Mouse (Mus musculus) gastrocnemius, postnatal 25 days (tissue): ENCODE measurements around the gene Ccdc51. TPM values are rescaled to one million over a fixed set of nuclear protein-coding genes. Genes with fewer than 3 reads are reported as not detected.

ENCODE experiments used
- DNase-seq: peaks from one replicate; pipeline ENCODE4 v3.0.0; 2022
- total RNA-seq, 2 experiments: library from RNA; stranded (reverse); gene quantifications; 1 replicate in 1 of 2; 2 replicates in 1 of 2; pipeline ENCODE4 v1.2.3; 2021

Gene Ccdc51
- total RNA-seq, 2 experiments from 2014 or later, result 6.9 to 7.5 TPM

DNA sequence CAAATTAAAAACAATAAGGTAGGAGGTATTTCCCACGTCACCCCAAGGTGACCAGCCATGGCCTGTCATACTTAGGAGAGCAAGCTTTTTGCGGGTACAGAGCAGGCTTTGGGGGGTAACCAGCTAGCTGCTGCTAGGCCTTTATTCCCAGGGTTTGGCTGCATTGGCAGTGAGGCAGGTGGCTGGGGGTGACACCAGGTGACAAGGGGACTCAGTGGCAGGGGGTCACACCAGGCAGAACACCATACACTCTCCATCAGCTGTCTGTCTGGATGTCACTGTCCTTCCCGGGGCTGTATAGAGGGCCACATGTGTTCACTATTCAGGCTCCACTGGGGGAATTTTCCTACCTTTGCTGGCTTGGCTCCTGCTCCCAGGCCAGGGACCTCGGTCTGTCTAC lies 25.4 kb upstream of the Ccdc51 start:
- no peak for DNase-seq

DNA sequence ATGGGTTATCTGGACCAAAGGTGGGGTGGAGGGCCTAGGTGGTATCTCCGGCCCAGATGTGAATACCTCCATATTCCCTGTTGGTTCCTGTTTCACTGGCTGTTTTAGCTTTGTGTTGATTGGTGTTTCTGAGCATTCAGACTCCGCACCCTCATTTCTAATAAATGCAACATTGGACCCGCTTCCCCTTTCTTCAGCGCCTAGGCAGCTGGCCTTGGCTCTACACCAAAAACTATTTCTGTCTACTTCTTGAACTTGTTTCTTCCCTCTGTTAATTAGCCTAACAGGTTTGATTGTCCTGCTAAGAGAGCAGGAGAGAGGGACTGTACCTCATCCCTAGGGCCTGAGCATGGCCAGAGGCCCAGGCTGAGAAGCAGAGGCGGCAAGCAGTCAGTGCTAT lies 24.8 kb upstream of the Ccdc51 start:
- no peak for DNase-seq

DNA sequence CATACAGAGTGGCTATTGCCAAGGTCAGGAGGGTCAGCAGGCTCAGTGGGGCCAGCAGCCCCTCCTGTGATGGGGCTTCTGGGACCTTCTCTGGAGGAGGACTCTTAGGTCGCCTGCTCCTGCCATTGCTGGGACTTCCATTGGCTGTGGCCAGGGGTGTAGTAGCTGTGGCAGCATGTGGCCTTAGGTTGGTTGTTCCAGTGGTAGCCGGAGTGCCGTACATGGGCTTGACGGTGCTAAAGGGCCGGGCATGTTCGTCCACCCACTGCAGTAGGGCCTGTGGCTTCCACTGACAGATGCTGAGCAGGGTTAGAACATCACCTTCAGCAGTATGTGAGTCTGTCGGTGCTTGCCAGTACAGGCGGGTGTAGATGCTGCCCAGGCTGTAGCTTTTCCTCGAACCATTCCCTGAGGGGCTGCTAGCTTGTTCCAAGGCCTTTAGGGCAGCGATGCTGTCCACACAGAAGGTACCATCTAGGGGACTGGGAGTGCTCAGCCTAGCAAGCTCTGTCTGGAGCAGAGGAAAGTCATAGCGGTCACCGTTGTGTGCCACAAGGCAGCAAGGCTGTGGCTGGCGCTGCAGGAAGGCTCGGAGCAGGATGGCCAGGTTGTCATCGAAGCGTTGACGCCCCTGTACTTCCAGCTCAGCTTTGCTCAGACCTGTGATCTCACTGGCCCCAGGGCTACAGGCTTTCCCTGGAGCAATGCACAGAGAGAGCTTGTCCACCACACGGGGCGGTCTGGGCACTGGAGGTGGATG lies 24.1 kb upstream of the Ccdc51 start:
- no peak for DNase-seq

DNA sequence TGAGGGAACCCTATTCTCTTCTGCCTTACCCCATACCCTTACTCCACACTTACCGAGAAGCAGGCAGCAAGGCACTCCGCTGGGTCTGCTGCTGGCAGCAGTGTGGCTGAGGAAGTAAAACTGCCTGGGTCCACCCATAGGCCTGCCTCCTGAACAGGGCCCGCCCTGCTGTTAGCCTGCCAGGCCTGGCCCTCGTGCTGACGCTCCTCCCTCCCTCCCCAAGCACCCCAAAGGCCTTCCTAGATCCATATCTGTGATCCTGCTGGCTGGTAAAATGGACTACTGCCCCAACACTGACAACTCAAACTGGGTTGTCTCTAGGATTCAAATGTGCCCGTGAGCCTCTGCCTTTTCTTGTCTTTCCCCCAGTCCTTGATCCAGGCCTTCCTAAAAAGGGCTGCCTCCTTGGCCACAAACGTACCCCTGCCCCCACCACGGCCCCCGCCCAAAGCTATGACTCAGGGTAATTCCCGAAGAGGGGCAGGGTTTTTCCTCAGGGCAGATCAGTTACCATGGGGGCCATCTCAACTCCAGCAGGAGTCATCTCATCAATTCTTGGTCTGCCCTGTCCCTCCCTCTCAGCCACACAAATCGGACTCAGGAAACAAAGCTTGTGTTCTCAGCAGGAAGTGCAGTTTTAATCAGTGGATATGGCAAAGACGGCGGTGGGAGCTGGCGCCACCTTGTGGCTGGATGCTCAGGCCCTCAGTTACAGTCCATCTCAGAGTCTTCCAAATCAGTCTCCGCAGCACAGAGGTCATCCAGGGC lies 23.0 kb upstream of the Ccdc51 start, which contains the start of gene Trex1:
Gene Trex1 (minus strand): TSS at position 599 of the 768 bp plus-strand sequence.
- peak; percentile 92 for DNase-seq

GRCm38 (mm10) chr9:109060184-109060897 lies 22.0 kb upstream of the Ccdc51 start:
- DNase-seq, result no peak

DNA sequence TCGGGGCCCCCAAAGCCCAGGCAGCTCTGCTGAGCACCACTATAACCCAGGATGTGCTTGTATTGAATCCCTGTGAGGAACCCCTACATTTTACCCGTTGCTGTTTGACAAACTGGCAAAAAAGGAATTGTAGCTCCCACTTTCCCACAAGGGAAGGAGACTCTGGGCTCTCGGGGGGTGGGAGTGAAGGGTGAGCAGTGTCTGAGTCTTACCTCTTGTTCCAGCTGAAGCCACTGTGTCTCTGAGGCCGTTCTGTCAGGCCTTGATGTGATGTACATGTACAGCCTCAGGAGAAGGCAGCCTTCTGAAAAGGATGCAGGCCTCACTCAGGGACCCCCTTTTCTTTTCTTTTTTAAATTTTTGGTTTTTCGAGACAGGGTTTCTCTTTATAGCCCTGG lies 21.4 kb upstream of the Ccdc51 start:
- DNase-seq, result no peak

DNA sequence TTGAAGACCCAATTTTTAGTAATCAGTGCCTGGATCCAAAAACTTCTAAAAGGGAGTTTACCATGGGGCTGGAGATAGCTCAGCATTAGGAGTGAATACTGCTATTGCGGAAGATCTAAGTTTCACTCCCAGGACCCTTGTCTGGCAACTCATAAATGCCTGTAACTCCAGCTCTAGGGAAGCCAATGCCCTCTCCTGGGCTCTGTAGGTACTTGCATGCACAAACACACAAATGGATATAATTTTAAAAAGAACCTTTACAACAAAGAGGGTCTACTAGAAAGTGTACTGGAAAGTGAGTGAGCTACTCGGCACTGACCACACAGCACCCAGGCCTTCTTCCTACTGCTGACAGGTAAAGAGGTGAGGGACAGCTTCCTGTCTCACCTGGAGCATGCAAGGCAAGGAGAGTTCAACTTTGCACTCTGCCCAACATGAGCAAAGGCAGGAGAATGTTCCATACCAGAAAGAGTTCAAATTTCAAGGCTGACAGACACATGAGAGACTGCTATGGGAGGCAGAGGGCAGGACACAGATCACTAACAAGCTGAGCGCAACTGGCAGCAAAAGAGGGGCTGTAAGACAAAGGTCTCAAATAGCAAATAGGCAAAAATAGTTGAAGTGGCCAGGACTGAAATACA lies 14.1 kb upstream of the Ccdc51 start:
- DNase-seq, result no peak

- DNase-seq, result peak; percentile 89
Measured at GRCm38 (mm10) chr9:109073661-109074573, 8.4 kb upstream of the Ccdc51 start, which contains the start of gene Atrip. Gene Atrip (minus strand): TSS chr9:109074124.

DNA sequence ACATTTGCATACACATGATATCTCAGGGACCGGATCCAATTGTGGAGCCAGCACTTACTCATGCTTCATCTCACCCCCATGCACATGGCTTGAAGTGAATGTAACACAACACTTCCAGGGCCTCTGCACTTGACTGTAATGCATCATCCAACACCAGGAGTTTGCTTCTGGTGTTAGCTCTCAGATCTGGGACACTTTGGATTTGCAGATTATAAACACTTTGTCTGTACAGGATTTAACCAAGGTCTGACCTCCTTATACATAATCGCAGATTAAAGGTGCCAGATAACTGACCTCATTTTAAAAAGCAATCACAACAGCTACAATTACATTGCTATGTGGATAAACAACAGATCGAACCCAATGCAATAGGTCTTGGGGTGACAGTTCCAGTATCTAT lies 1.8 kb upstream of the Ccdc51 start:
- no peak for DNase-seq

- DNase-seq, result no peak
Measured at GRCm38 (mm10) chr9:109081749-109082123, 557 bp upstream of the Ccdc51 start.

DNA sequence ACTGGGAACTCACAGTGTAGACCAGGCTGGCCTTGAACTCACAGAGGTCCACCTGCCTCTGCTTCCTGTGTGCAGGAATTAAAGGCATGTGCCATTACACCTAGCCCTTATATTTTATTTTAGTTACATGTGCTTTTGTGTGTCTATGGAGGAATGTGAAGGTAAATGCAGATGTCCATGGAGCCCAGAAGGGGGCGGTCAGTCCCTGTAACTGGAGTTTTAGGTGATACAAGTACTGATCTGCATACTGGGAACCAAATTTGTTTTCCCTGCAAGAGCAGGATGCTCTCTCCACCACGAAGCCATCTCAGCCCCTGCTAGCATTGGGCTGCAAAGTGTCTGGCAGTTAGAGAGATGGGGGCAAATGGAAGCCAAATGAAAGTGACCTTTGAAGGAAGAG lies 2.6 kb downstream of the Ccdc51 start:
- DNase-seq, result no peak

DNA sequence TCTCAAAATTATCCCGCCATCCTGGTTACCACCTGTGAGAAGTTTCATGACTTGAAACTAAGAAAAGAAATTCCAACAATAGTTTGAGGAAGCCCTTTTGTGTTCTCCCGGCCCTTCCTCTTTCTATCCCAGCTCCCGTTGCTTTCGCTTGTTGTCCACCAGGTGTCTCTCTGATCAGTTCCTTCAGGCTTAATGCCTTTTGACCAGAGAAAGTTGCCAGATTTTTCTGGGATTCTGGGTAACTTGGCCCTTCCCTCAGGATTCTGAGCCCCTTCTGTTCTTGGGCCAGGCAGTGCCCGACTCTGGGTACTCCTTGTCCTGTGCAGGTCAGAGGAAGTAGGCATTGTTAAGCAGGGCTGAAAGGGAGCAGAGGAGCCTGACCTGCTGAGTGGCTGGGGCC lies 5.7 kb downstream of the Ccdc51 start:
- no peak for DNase-seq

- DNase-seq, result no peak
Measured at GRCm38 (mm10) chr9:109090446-109090845, 8.2 kb downstream of the Ccdc51 start.

GRCm38 (mm10) chr9:109091802-109092201 lies 9.5 kb downstream of the Ccdc51 start:
- DNase-seq, result no peak

DNA sequence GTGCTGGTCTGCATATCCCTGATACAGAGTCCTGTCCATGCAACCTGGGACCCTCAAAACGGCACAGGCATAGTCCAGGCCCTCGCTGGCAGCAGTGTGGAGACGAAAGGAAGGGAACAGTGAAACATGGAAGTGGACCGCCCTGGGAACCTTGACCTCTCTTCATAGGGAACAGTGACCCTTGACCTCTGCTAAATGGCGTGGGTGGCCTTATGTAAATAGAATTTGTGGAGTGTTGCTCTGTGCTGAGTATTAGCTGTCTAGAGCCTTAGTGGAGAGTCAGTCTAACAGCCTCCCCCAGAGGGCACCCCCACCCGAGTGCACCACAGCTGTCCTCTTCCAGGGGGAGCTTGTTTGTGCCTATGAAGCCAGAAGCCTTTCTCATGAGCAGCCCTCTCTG lies 10.5 kb downstream of the Ccdc51 start:
- DNase-seq, result no peak

GRCm38 (mm10) chr9:109093786-109094552 lies 11.7 kb downstream of the Ccdc51 start:
- DNase-seq, result no peak

DNA sequence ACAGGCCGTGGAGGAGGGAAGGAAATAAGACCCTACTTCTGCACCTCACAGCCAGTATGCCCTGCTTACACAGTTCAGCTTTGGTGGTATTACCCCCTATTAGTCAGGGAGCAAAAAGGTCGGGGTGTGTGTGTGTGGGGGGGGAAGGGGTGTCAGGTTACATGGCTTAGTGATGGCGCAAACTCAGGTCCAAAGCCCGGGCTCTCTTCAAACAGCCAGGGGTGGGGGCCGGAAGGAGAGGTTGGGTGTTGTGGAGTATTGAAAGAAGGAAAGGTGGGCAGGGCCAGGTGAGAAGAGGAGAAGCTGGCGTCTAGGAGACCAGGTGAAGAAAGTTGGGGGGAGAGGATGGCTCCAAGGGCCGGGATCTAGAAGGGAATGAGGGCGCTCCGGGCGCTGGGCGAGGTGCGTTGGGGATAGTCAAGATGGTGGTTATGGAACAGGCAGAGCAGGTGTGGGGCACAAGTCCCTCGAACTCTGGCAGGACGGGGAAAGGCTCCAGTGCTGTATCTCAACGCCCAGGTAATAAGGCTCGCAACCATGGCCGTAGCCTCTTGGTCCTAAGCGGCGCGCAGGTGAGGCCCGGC lies 12.4 kb downstream of the Ccdc51 start:
- DNase-seq, result no peak

DNA sequence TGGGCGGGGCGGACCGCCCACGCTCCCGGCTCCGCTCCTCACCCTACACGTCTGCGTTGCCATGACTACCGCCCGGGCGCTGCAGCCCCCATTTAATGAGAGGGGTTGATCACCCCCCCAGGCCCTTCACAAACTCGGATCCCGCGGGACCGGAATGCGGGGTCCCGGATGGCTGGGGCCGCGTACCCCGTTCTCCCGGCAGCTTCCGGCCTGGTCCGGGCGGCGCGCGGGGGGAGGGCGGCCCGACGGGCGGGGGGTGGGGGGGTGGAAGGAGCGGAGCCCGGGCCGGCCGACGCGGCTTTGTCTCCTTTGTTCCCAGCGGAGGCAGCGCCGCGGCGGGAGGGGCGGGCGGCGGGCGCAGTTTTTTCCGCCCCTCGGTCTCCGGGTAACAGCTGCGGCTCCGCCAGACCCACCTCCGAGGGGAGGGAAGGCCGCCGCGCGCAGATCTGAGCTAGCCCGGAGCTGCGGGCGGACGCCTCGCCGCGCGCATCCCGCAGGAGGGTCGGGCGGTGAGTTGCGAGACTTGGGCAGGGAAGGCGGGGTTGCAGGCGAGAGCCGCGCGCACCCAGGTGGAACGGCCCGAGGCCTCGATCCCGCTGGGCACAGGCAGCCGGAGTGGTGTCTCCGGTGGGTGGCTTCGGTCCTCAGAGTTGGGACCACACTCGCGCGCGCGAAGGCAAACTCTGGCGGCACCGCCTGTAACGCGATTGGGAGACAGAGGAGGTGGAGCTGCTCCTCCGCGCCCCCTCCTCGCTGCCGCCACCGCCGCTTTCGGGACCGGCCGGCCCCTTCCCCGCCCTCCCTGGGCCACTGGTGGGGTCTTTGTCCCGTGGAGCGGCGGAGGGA lies 13.1 kb downstream of the Ccdc51 start, which contains the start of gene Plxnb1:
Gene Plxnb1 (plus strand): TSS at position 253 of the 846 bp plus-strand sequence.
- DNase-seq, result peak; percentile 44

- DNase-seq, result no peak
Measured at GRCm38 (mm10) chr9:109096251-109096661, 14.0 kb downstream of the Ccdc51 start.
